Mouse (Mus musculus) heart, postnatal 14 days (tissue): Measurements from ENCODE around the gene C2cd5. TPM values are rescaled to one million over a fixed set of nuclear protein-coding genes. Genes with fewer than 3 reads are reported as not detected.

ENCODE experiments used
- DNase-seq, 2 experiments: peaks; one replicate each; pipeline ENCODE4 v3.0.0; 2021 to 2022
- intact Hi-C: fragments of 180-260 bp; cut with DNase I; formaldehyde crosslinking; loops from one replicate; pipeline ENCODE4 v1.15.1; 2025
- total RNA-seq, 2 experiments: library from RNA; stranded (reverse); gene quantifications; 2 replicates each; pipeline ENCODE4 v1.2.3; 2021

Gene C2cd5
- total RNA-seq, 2 experiments from 2014 or later: 19.2 to 20.1 TPM

DNA sequence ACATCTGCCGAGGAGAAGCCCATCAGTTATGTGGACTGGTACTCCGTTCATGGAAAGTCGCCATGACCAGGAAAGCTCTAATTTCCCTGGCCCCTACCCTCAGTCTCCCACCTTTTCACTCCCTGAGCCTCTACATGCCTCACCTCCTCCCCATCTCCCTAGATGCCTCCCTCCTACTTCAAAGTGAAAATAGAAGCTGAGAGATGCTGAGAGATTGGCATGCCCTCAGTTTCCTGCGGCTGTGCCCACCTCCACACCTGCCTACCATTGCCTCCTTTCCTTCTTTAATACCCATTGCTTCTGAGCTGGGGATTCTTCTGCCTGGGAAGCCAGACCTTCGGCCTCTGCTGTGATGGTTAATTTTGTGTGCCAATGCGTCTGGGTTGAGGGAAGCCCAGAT is 19.4 kb upstream of the C2cd5 start:
- no peak for DNase-seq
- intact Hi-C loops: no loop called here

DNA sequence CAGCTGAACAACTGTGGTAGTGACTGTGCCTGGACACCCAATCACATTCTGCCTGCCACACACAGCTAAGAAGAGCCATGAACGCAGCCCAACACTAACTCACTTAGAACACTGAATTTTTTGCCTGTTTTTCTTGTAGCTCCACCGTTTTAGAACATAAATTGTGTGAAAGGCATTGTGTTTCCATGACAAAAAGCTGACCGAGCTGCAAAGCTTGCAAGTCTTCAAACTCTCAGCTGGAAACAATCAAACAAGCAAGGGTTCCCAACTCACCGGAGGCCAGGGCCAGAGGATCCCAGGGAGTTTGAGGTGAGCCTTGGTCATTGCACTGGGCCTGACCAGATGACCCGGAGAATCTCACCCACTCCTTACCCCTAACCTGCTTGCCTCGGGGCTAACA is 16.8 kb upstream of the C2cd5 start:
- intact Hi-C loops: no loop called here
- DNase-seq: no peak

DNA sequence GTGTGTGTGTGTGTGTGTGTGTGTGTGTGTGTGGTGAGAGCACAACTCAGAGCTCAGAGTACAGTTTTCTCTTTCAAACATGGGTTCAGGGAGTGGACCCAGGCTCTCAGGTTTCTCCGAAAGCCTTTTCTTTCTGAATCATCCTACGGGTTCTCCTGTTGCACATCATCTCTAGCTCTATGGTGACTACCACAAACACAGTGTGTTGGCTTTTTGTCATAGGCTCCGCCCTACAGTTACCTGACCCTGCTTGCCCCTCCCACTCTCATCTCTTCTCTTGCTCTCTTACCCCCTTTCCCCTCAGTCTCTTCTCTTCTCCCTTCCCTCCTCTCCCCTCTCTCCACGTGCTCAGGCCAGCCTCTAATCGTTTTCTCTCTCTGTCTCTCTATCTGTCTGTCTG is 15.6 kb upstream of the C2cd5 start:
- intact Hi-C loops: no loop called here
- no peak for DNase-seq

DNA sequence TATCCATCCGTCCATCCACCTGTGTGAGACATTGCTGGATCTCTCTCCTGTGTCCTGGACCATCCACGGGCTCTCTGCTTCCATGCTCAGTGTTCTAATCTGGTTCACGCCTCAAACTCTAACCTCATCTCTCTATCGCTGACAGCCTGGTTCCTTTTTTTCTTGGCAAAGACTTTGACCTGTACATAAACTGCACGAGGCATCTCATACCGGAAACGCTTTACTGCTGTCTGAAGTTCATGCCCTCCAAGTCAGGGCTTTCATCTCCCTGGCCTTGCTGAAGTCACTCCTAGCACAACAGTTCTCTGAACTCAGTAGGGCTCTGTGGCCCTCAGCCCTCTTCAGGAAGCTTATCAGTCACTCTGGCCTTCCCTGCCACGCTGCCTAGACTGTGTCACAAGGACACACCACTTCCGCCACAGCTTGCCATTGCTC is 15.1 kb upstream of the C2cd5 start:
- intact Hi-C loops: no loop called here
- no peak for DNase-seq

DNA sequence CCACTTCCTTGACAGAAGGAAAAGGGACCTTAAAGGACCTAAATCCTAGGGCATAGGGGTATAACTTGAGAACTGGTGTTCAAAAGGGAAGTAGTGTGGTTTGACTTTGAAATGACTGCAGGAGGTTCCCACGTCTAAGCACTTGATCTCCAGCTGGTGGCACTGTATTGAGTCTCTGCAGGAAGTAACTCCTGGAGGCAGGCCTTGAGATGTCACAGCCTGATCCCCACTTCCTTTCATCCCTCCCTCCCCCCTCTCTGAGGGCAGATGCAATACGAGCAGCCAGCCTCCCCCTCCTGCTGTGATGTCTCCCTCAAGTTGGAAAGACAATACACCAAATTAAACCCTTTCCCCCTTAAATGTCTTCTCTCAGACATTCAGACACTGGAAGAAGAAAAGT is 14.6 kb upstream of the C2cd5 start:
- intact Hi-C loops: no loop called here
- DNase-seq: peak in 1 of 2 experiments; percentile 32

DNA sequence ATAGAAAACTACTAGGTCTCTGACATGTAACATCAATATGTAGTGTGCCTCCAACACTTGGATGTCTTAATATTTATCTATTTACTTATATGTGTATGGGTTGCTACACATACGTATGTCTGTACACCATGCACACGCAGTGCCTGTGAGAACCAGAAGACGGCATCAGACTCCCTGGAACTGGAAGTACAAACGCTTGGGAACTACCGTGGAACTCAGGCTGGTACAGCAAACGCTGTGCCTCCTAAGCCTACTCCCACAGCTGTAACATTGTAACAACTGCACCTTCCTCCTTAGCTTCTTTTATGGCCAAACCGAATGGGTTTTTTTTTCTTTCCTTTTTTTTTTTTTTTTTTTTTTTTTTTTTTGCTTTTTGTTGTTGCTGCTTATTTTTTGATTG is 10.4 kb upstream of the C2cd5 start:
- DNase-seq: no peak

DNA sequence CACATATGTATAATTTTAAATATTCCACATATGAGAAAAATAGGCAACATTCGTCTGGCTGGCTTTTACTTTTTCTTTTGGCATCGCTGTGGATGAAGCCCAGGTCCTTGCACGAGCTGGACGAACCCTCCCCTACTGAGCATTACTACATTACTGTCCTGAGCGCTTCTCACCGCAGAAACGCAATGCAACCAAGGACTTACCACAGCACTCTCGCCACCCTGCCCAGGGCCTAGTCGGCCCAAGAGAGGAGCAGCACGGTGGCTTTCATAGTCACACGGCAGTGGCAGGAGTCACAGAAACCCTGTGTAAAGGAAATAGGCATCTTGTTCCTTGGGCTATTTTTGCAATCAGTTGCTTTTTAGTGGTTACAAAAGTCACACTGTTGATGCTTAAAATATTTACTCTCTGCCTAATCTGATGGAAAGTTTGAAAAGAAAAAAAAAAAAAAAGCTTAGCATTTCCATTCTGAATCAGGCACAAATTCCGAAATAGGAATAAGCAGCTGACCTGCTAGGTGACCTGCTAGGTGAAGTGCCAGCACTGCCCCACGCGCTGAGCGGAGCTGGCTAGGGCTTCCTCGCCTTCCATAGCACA is 9.8 kb upstream of the C2cd5 start:
- intact Hi-C loops: no loop called here
- DNase-seq: no peak

More for the DNA sequence above, 10.4 kb upstream of the C2cd5 start:
- intact Hi-C loops: no loop called here

DNA sequence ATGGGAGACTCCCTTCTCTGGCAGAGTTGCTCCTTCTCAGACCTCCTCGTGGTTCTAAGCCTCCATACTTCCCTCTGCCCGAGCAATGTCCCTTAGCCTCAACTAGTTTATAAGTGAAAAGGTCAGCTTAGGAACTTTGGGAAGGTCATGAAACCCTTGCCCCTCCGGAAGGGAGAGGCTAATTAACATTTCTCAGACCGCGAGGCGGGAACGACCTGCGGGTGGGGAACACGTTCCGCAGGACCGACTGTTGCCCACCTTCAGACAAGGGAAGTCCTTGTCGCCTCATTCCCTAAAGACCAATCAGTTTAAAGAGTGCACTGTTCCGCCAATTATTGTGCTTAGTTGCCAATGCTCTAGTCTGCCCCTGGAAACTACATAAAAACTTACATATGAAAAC is 8.1 kb upstream of the C2cd5 start:
- intact Hi-C loops: no loop called here
- no peak for DNase-seq

DNA sequence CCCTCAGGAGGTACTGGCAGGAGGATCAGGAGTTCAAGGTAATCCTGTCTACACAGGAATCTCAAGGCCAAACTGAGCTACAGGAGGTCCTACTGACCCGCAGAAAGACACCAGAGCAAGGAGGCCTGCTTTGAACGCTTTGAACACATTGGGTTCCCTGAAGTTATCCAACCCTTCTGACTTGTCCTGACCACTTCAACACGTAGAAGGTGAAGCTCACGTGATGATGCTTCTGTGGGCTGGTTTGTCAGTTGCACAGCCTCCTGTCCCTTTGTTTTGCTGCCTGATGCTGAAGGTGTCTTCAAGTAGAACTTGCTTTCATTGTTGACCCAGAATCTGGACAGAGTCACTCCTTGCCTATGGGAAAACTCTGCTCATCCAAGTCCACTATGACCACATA is 7.7 kb upstream of the C2cd5 start:
- DNase-seq: no peak
- intact Hi-C loops: no loop called here

DNA sequence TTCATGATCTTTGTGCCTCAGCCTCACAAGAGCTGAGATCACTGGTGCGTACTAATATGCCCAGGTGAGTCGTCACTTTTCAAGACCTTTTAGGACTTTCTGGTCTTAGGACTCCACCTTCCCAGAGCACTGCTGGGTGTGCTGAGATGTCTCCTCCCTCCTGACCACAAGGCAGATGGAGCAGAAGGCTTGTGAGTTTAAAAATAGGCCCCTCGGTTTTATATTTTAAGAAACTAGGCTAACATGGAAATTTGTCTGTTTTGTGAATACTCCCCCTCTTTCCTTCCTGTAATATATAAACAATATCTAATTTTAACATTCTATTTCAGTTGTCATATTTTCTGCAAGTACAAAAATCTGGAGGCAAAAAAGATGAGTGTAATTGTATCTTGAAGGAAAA is 5.8 kb upstream of the C2cd5 start:
- intact Hi-C loops: no loop called here
- no peak for DNase-seq

DNA sequence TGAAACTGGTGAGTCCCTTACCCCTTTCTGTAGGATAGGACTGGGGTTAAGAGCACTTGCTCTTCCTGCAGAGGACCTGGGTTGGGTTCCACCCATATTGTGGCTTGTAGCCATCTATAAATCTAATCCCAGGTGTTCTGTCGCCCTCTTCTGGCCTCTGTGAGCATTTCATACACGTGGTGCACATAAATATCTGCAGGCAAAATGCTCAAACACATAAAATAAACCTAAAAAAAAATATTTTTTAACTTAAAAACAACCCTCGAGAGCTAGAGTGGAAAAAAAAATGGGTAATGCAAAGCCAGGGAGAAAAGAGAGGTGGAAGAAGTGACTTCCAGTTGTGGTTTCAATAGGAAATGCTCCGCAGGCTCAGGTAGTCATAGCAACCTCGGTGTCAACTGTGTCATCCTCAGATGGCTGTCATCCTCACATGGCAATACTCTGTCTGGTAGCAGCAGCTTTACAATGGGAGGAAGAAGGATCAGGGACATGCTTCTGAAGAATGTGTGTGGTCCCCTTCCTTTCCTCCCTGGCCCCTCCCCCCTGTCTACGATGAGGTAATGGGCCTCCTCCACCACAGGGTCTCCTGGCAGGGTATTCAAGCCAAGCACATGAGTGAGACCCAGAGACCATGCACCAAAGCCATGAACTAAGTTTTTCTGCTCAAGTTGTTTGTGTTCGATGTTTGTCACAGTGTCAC is 4.2 kb upstream of the C2cd5 start:
- DNase-seq: no peak
- intact Hi-C loops: no loop called here

DNA sequence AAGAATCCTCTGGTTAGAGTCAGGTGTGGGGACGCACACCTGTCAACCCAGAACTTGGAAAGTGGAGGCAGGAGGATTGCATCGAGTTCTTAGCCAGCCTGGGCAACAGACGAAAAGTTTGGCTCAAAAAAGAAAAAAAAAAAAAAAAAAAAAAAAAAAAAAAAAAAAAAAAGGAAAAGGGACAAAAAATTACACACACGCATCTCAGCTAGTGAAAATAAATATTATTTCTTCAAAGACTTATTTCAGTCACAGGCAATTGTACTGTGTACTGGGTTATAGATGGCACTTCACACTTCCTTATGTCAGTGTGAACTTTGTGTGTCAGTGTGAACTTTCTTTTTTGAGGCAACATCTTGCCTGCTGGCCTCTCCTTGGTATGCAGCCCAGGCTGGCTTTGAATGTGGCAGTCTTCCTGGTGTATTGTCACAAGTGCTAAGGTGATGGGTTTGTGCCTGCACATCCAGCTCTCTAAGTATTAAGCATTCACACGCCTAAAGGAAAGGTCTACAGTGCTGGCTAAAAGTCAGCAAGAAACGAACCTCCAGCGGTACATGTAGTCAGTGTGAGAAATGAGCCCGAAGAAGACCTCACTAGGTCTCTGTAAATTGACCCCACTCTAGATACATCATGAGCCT is 656 bp upstream of the C2cd5 start:
- no peak for DNase-seq
- intact Hi-C loops: loop anchor here (1.0 kb wide), 1 partner anchor 66 kb away; no protein-coding TSS in a partner anchor

DNA sequence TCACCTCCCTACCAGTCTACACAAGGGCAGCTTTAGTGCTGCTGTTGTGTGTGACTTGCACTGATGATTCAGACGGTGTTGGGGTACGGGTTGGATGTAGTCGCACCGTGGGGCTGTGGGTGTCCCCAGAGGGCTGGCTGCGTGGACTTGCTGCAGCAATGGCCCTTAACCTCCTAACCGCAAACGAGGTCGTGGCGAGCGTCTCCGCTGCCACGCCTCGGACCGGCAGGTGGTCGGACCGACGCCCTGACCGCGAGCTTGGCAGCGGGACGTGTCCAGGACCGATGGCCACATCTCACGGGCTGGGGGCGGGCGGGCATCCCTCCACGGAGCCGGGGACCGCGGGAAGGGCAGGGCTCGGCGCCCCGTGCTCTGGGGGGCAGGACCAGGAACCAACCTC is 660 bp downstream of the C2cd5 start:
- DNase-seq: peak in 1 of 2 experiments; percentile 47
- intact Hi-C loops: no loop called here

DNA sequence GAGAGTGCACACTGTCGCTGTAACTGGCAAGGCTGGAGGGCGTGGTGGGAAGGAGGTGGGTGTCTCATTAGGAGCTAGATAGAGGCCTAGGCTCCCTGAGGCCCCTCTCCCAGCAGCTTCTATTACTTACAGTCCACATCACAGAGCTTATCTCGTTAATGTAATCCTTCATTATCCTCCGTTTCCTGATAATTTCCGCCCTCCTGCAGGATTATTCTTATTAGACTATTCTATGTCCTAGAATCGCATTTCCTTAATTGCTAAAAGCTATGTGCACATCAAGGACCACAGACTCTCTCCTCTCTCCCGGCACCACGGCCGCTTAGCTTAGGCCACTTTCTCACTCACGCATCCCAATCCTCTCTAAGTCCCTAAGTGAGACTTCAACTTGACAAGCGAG is 4.8 kb downstream of the C2cd5 start:
- intact Hi-C loops: no loop called here
- DNase-seq: no peak

DNA sequence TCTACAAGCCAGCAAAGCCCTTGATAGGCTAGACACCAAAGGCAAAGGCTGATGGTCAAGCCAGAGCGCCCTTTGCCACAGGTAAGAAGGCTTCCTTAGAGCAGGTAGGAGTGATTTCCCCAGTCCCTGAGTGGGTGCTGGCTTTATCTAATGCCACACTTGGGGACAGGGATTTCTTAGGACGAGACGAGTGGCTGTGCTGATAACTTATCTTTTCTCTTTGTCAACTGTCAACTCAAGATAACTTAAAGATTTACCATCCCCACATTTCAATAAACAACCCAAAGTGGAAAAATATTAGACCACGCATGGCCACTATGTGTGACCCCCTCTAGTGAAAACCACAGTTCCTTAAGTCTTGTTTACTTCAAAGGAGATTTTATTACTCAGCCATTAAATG is 7.1 kb downstream of the C2cd5 start:
- intact Hi-C loops: no loop called here
- DNase-seq: no peak

DNA sequence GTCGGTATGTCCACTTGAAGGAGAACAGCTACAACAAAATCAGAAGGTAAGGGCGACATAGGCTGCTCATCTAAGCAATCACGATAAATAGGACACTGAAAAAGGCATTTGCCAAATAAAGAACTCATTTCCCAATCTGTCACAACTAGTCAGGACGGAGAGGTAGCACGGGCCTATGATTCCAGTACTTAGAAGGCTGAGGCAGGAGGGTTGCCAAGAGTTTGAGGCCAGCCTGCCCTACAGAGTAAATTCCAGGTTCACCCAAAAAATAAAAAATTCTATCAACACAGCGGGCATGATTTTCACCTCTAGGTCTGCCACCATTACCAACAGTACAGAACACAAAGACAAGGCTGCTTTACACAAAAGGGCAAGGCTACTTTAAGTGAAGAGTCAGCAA is 8.9 kb downstream of the C2cd5 start:
- DNase-seq: no peak
- intact Hi-C loops: no loop called here

DNA sequence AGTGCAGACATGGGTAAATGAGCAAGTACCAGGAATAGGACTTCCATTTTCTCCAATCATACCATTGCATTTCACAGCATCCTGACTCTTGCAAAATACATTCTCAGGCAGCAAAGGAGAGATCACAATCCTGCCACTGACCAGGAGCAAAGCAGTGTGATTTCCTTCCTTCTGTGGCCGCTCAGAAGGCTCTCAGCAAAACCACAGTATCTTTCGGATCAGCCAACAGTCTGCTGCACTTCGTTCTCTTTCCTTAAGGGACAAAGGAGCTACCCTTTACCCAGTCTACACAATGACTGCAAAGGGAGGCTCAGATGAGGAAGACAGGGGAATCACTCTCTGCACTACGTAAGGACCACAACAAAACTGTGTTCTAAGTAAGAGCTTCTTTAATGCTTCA is 12.6 kb downstream of the C2cd5 start:
- no peak for DNase-seq
- intact Hi-C loops: no loop called here

DNA sequence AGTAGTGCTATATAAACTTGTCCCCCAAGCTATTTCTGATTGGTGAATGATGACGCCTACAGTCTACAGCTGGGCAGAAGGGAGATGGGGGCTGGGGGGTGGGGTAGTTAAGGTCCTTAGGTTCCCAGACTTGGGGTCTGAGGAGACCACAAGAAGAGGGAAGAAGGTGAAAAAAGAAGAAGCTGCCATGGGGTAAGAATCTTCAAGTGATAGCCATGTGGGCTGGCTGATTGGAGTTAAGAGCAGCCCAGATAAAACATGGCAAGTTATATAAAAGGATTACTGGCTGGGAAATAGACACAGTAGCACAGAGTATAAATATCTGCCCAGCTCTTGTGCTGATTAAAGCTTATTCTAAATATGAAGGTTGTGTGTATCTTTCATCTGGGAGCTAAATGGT is 14.0 kb downstream of the C2cd5 start:
- no peak for DNase-seq
- intact Hi-C loops: no loop called here

DNA sequence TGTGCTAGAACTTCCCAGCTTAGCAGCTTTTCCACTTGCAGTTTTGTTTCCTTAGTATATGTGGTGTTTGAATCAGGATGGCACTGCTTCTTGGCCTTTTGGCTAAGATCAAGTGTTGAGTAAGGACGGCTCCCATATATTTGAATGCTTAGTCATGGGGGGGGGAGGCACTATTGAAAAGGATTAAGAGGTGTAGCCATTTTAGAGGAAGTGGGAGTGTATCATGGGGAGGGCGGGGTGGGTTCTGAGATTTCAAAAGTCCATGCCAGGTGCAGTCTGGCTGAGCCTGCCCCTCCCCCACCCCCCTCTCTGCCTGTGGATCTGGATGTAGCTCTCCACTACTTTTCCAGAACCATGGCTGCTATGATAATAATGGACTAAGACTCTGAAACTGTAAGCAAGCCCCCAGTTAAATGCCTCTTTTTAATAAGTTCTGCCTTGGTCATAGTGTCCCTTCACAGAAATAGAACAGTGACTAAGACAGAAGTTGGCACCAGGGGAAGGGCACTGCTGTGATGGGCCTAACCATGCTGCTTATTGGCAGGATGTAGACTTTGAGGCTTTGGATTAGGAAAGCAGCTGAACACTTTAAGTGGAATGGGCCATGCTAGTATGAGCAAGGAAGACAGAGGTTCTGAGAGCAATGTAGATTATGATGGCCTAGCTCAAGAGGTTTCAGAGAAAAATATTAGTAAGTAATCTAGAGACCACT is 15.5 kb downstream of the C2cd5 start:
- DNase-seq: no peak
- intact Hi-C loops: no loop called here

DNA sequence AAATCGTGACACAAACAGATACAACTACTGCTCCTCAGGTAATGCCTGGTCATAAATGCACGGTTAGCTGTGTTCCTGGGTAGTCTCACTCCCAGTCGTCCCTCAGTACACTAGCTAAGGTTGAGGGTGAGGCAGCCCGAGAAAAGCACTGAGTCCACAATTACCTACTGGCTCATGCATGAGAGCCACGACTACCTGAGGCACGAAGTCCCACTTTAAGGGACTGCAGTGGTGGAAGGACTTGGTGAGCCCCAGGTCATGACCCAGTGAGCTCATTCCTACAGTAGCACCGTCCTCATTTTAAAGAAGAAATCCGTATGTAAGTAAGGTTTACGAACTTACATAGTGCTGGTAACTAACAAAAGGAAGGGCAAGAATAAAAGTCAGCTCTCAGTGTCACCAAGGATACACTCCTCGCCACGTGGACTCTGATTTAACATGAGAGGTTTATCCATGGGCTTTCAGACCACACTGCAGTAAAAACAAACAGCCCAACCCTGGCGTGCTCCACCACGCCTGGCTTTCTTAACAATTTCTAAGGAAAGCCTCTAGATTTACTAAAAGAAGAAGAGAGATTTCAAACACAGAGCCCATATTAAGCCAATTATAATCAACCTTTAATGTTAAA is 18.3 kb downstream of the C2cd5 start:
- intact Hi-C loops: no loop called here
- DNase-seq: no peak

DNA sequence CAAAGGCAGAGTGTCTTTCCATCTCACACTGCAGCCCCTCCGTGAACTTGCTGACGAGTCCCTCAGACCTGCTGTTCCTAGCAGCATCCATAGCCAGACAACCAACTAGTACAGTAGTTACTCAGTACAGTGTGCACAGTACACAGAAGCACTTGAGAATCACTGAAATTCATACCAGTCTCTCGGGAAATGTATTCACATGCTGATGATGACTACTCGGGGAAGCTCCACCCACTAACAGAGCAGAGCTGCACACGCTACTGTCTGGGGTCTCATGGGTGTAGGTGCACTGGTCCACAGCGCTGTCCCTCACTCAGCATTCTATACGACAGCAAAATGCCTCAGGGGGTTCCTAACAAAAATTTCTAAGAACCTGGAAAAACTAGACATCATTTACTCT is 19.2 kb downstream of the C2cd5 start:
- intact Hi-C loops: no loop called here
- no peak for DNase-seq
